Comparison of ENCODE assay signal across 9 mouse cellular contexts in the genomic region with DNA sequence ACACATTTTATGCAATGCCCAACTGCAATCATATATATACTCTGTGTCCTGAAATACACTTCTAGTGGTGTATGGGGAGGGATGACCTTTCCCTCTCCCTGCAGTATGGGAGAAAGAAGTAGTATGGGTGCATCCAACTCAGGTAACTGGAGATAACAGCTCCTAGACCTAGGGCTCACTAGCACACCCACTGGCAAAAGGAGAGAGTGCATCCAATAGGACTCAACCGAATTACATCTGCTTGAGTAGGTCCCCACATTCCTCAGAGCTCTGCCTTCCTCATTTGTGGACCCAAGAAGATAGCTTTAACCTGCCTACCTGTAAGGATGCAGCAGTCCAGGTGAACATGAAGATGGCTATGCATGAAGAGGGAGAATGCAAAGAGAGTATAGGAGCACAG.
DNase-seq lines count a peak whose midpoint lies in the region; ATAC-seq and TF ChIP-seq lines count a peak whose summit lies in the region.
"Had no signal": no experiment of that assay in that cellular context is flagged by ENCODE, and none has a peak within 500 bp of the region (broad histone marks: within the 10 kb centered on the region; RNA-seq: fewer than 3 reads in every experiment).

No protein-coding gene starts in this region.

- H3K4me1 ChIP-seq in forebrain, postnatal 0 days (ENCODE audit: insufficient read depth), result 0 out of 2 replicates have a peak, but pooled peaks cover 4% of the 10 kb centered on the region
- peaks cover 2% of the 10 kb centered on the region; the same call in 1 of the 2 replicates for H3K4me1 ChIP-seq in forebrain, embryonic 10.5 days
- H3K4me1 ChIP-seq in liver, postnatal 0 days (ENCODE audit: insufficient read depth), result no peaks in the 10 kb centered on the region
- H3K4me1 ChIP-seq in liver, embryonic 12.5 days, result no peaks in the 10 kb centered on the region

- no peaks in the 10 kb centered on the region for H3K9me3 ChIP-seq in forebrain, postnatal 0 days (ENCODE audit: low read length)
- H3K9me3 ChIP-seq in forebrain, embryonic 10.5 days, result no peaks in the 10 kb centered on the region
- H3K9me3 ChIP-seq in liver, postnatal 0 days (ENCODE audit: low read length), result no peaks in the 10 kb centered on the region
- no peaks in the 10 kb centered on the region for H3K9me3 ChIP-seq in liver, embryonic 12.5 days (replicated peaks)
- H3K9me3 ChIP-seq: hindbrain, embryonic 12.5 days had no signal

- no peak overlapping the region for H3K4me3 ChIP-seq in forebrain, postnatal 0 days (ENCODE audit: low read depth, low read length)
- no peak overlapping the region for H3K4me3 ChIP-seq in forebrain, embryonic 10.5 days
- no peak overlapping the region for H3K4me3 ChIP-seq in liver, postnatal 0 days (ENCODE audit: low read depth, low read length)
- no peak overlapping the region for H3K4me3 ChIP-seq in liver, embryonic 12.5 days
- H3K4me3 ChIP-seq: hindbrain, embryonic 12.5 days had no signal

- no peaks in the 10 kb centered on the region for H3K36me3 ChIP-seq in forebrain, postnatal 0 days (ENCODE audit: insufficient read depth)
- no peaks in the 10 kb centered on the region for H3K36me3 ChIP-seq in forebrain, embryonic 10.5 days (replicated peaks)
- H3K36me3 ChIP-seq in liver, postnatal 0 days (replicated peaks; ENCODE audit: insufficient read depth, low read length), result no peaks in the 10 kb centered on the region
- no peaks in the 10 kb centered on the region for H3K36me3 ChIP-seq in liver, embryonic 12.5 days
- H3K36me3 ChIP-seq: hindbrain, embryonic 12.5 days had no signal

- DNase-seq in forebrain, postnatal 0 days, result no peak
- DNase-seq in forebrain, embryonic 10.5 days (ENCODE audit: extremely low spot score, low spot score), result no peak
- DNase-seq in liver, postnatal 0 days, result no peak
- DNase-seq in cerebellum, adult 8-10 months, result peak; percentile 29
- no peak for DNase-seq in testis, postnatal 10 days (ENCODE audit: low spot score)
- no peak for DNase-seq in adipocyte (ENCODE audit: low spot score)

- H3K27ac ChIP-seq in forebrain, postnatal 0 days (ENCODE audit: low read depth, low read length), result no peak overlapping the region
- no peak overlapping the region for H3K27ac ChIP-seq in forebrain, embryonic 10.5 days
- H3K27ac ChIP-seq in liver, postnatal 0 days (ENCODE audit: low read depth), result no peak overlapping the region
- no peak overlapping the region for H3K27ac ChIP-seq in liver, embryonic 12.5 days
- H3K27ac ChIP-seq: hindbrain, embryonic 12.5 days had no signal

- no peak overlapping the region for H3K9ac ChIP-seq in forebrain, postnatal 0 days
- H3K9ac ChIP-seq in liver, postnatal 0 days (replicated peaks), result no peak overlapping the region
- no peak overlapping the region for H3K9ac ChIP-seq in liver, embryonic 12.5 days
- H3K9ac ChIP-seq: hindbrain, embryonic 12.5 days had no signal

- no peak overlapping the region for H3K4me2 ChIP-seq in forebrain, postnatal 0 days (ENCODE audit: low read depth)
- H3K4me2 ChIP-seq in liver, postnatal 0 days (ENCODE audit: low read depth, low read length), result no peak overlapping the region
- H3K4me2 ChIP-seq in liver, embryonic 12.5 days, result no peak overlapping the region
- H3K4me2 ChIP-seq: hindbrain, embryonic 12.5 days had no signal

- TF ChIP-seq EP300 in liver, postnatal 0 days (IDR thresholded peaks at IDR 0.05; ENCODE audit: low read depth), result no peak

- ATAC-seq in forebrain, postnatal 0 days, result no peak
- ATAC-seq in liver, postnatal 0 days, result no peak
- ATAC-seq in liver, embryonic 12.5 days, result no peak
- ATAC-seq in megakaryocyte progenitor cell, adult 5-6 weeks (replicated peaks; ENCODE audit: poor library complexity), result peak; percentile 79

- TF ChIP-seq CTCF in forebrain, postnatal 0 days (IDR thresholded peaks at IDR 0.05; ENCODE audit: low read depth), result peak; percentile 38; the same call in 1 of the 2 replicates
- TF ChIP-seq CTCF in liver, postnatal 0 days (IDR thresholded peaks at IDR 0.05; ENCODE audit: low read depth), result peak; percentile 46

- H3K27me3 ChIP-seq in forebrain, postnatal 0 days (ENCODE audit: insufficient read depth, low read length), result no peaks in the 10 kb centered on the region
- peaks cover 4% of the 10 kb centered on the region; the same call in 1 of the 2 replicates for H3K27me3 ChIP-seq in forebrain, embryonic 10.5 days (ENCODE audit: poor library complexity, severe bottlenecking)
- no peaks in the 10 kb centered on the region for H3K27me3 ChIP-seq in liver, postnatal 0 days (ENCODE audit: insufficient read depth, low read length)
- 0 out of 2 replicates have a peak, but pooled peaks cover 2% of the 10 kb centered on the region for H3K27me3 ChIP-seq in liver, embryonic 12.5 days (replicated peaks)
- H3K27me3 ChIP-seq: hindbrain, embryonic 12.5 days had no signal

- 33% methylated on average over 1 of the region's 1 CpGs for WGBS in forebrain, postnatal 0 days
- WGBS in forebrain, embryonic 10.5 days, result 23% methylated on average over 1 of the region's 1 CpGs
- WGBS in liver, postnatal 0 days (ENCODE audit: insufficient replicate concordance), result 23% methylated on average over 1 of the region's 1 CpGs
- 28% methylated on average over 1 of the region's 1 CpGs for WGBS in liver, embryonic 12.5 days (ENCODE audit: insufficient replicate concordance)
